Mouse (Mus musculus) lung, embryonic 14.5 days (tissue): ENCODE measurements at regions not wholly inside any gene's neighbourhood (a gene's known extent, or its start where the extent isn't known, plus 50 kb on each side); places are given as distances from the start of the nearest gene placed in this dataset.
"Not testable (repeated sequence)": the region's sequence is repeated elsewhere in the genome, so short reads cannot be mapped to it uniquely, and the experiment has no call there.

Source experiments
- ATAC-seq: fragments of 200-750 bp; cut with Nextera tagmentation; 2 replicates; pipeline ENCODE4 v1.8.0; 2017; ENCODE audit warnings: mild to moderate bottlenecking, moderate TSS enrichment, moderate library complexity; ENCODE audit not compliant: insufficient read depth
- DNase-seq: peaks from one replicate; pipeline ENCODE4 v3.0.0-alpha.2; 2015
- H3K27ac ChIP-seq: fragments of 300-500 bp; sonication (generic); 2 replicates; pipeline ENCODE4 v1.5.1; 2014; ENCODE audit warnings: low read depth, mild to moderate bottlenecking, moderate library complexity
- H3K27me3 ChIP-seq: fragments of 300-500 bp; sonication (generic); 2 replicates; pipeline ENCODE4 v1.6.1; 2014; ENCODE audit warnings: low read length, control low read depth; ENCODE audit not compliant: insufficient read depth
- H3K36me3 ChIP-seq: fragments of 300-500 bp; sonication (generic); 2 replicates; pipeline ENCODE4 v1.6.1; 2014; ENCODE audit warnings: control low read depth; ENCODE audit not compliant: insufficient read depth
- H3K4me1 ChIP-seq: fragments of 300-500 bp; sonication (generic); 2 replicates; pipeline ENCODE4 v1.6.1; 2014; ENCODE audit warnings: antibody characterized with exemption, control low read depth; ENCODE audit not compliant: insufficient read depth
- H3K4me2 ChIP-seq: fragments of 300-500 bp; sonication (generic); 2 replicates; pipeline ENCODE4 v1.6.1; 2014; ENCODE audit warnings: mild to moderate bottlenecking
- H3K4me3 ChIP-seq: fragments of 300-500 bp; sonication (generic); 2 replicates; pipeline ENCODE4 v1.5.1; 2014; ENCODE audit warnings: low read depth, low read length
- H3K9ac ChIP-seq: fragments of 300-500 bp; sonication (generic); 2 replicates; pipeline ENCODE4 v1.6.1; 2014
- H3K9me3 ChIP-seq: fragments of 300-500 bp; sonication (generic); 2 replicates; pipeline ENCODE4 v1.6.1; 2016; ENCODE audit warnings: low read depth, low read length, control low read depth
- CTCF ChIP-seq: IDR thresholded peaks from 2 replicates; pipeline ENCODE4 v1.5.1; 2016; ENCODE audit warnings: antibody characterized with exemption, low read depth
- WGBS: fragments of 180-500 bp; shearing (Covaris S2); extraction: QIAGEN DNeasy Blood & Tissue Kit; methylation state at CpG from one replicate; pipeline ENCODE4 v1.1.7; 2014; 5-methylcytosine and 5-hydroxymethylcytosine counted together

- Histone ChIP-seq H3K27me3 (no peaks in the 10 kb centered on the region), H3K4me2 (no peak overlapping the region), H3K36me3 (no peaks in the 10 kb centered on the region), H3K4me3 (no peak overlapping the region), H3K9ac (no peak overlapping the region), H3K9me3 (no peaks in the 10 kb centered on the region), H3K4me1 (no peaks in the 10 kb centered on the region), H3K27ac (no peak overlapping the region)
- ATAC-seq (no peak), DNase-seq (no peak)
- no peak for TF ChIP-seq CTCF
- 75% methylated on average over 2 of the region's 2 CpGs for WGBS
Measured at GRCm38 (mm10) chr9:81312047-81312446, 321.6 kb downstream of the Htr1b start.

DNA sequence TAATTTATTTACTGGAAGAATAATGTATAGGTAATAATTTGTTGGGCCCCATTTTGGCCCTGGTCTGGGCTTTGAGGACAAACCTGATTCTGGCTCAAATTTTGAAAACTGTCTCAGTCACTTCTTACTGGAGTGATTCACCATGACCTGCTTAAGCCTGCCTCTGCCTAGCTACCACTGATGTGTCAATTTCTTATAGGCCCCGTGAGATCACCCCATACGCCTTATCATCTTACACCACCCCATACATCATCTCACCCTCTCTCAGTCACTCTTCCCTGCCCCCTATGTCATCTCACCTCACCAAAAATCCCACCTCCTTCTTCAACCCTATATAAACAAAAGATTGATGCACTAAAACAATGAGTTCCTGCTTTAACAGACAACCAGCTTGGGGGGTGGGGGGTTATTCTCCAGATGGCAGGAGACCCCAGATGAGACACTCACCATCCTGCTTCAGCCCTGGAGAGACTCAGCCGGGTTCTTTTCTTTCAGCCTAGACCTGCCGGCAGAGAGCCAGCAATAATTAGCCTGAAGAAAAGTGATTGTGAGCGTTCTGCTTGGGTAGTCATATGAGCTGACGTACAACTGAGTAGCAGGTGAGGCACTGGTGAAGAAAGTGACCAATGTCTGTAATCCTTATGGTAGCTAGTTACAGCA lies 325.0 kb downstream of the Htr1b start:
- Histone ChIP-seq H3K36me3 (no peaks in the 10 kb centered on the region), H3K27ac (no peak overlapping the region), H3K27me3 (no peaks in the 10 kb centered on the region), H3K9ac (no peak overlapping the region), H3K4me3 (no peak overlapping the region), H3K4me1 (no peaks in the 10 kb centered on the region), H3K4me2 (no peak overlapping the region), H3K9me3 (no peaks in the 10 kb centered on the region)
- no peak for TF ChIP-seq CTCF
- 66% methylated on average over 6 of the region's 6 CpGs for WGBS
- DNase-seq (no peak), ATAC-seq (no peak)

- no peak overlapping the region for H3K4me3 ChIP-seq
- TF ChIP-seq CTCF = no peak
- H3K9me3 ChIP-seq = no peaks in the 10 kb centered on the region
- peak; percentile 70; the same call in 1 of the 2 replicates for ATAC-seq
- no peak overlapping the region for H3K9ac ChIP-seq
- H3K4me1 ChIP-seq = no peaks in the 10 kb centered on the region
- WGBS = 58% methylated on average over 2 of the region's 2 CpGs
- DNase-seq = peak; percentile 66
- H3K27ac ChIP-seq = no peak overlapping the region
- H3K4me2 ChIP-seq = no peak overlapping the region
- H3K27me3 ChIP-seq = no peaks in the 10 kb centered on the region
- no peaks in the 10 kb centered on the region for H3K36me3 ChIP-seq
Measured at GRCm38 (mm10) chr9:81305437-81306046, 328.1 kb downstream of the Htr1b start.

DNA sequence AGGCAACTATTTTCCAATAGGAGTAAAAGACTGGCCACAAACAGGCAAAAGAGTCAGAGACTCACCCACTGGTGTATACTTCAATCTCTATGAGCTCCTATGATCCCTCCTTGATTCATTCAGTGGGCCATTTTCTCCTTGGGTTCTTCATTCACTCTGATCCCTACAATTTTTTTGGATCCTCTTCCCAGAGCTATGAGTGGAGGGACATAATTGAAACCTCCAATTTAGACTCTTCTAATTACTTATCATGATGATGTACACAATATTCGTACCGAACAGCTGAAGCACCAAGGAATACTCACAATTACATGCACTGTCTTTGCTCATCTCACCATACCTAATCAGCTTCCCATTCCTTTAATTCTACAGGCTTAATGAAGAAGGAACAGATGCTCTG lies 357.9 kb downstream of the Htr1b start:
- no peak overlapping the region for H3K27ac ChIP-seq

DNA sequence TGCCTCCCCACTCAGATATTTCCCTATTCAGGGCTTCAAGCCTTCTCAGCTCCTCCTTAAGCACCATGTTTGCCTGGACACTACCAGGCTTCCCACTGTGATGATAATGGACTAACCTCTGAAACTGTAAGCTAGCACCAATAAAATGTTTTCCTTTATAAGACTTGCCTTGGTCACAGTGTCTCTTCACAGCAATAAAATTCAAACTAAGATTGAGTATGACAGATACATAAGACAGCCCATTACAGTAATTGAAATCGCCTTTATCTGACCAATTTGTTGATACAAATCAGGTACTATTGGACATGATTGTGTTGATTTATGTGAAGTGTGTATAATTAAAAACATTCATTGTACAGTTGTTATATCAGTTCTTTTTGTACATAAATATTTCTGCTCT lies 358.3 kb downstream of the Htr1b start:
- H3K36me3 ChIP-seq = no peaks in the 10 kb centered on the region

More for the DNA sequence above, 357.9 kb downstream of the Htr1b start:
- Histone ChIP-seq H3K36me3 (no peaks in the 10 kb centered on the region), H3K9me3 (no peaks in the 10 kb centered on the region), H3K4me1 (no peaks in the 10 kb centered on the region), H3K27me3 (no peaks in the 10 kb centered on the region), H3K9ac (no peak overlapping the region), H3K4me2 (no peak overlapping the region), H3K4me3 (no peak overlapping the region)
- 81% methylated on average over 2 of the region's 2 CpGs for WGBS
- ATAC-seq (no peak), DNase-seq (no peak)
- no peak for TF ChIP-seq CTCF

DNA sequence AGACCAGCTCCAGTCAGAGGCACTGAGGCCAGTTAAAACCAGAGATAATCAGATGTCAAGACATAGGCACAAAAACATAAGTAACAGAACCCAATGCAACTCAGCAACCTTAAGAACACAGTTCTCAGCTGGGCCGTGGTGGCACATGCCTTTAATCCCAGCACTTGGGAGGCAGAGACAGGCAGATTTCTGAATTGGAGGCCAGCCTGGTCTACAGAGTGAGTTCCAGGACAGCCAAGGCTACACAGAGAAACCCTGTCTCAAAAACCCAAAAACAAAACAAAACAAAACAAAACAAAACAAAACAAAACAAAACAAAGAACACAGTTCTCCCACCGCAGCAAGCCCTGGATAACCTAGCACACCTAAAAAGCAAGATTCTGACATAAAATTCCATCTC lies 408.7 kb downstream of the Htr1b start:
- not testable (repeated sequence) for H3K4me3 ChIP-seq, DNase-seq, ATAC-seq, H3K4me1 ChIP-seq, H3K9me3 ChIP-seq, H3K9ac ChIP-seq, H3K36me3 ChIP-seq, H3K4me2 ChIP-seq, H3K27me3 ChIP-seq, H3K27ac ChIP-seq
- 94% methylated on average over 2 of the region's 2 CpGs for WGBS

More for the DNA sequence above, 358.3 kb downstream of the Htr1b start:
- H3K4me1 ChIP-seq = no peaks in the 10 kb centered on the region
- H3K9ac ChIP-seq = no peak overlapping the region
- 63% methylated on average over 1 of the region's 1 CpGs for WGBS
- TF ChIP-seq CTCF = no peak
- DNase-seq (no peak), ATAC-seq (no peak)
- no peaks in the 10 kb centered on the region for H3K27me3 ChIP-seq
- H3K4me2 ChIP-seq = no peak overlapping the region
- H3K9me3 ChIP-seq = no peaks in the 10 kb centered on the region
- H3K27ac ChIP-seq = no peak overlapping the region
- H3K4me3 ChIP-seq = no peak overlapping the region

DNA sequence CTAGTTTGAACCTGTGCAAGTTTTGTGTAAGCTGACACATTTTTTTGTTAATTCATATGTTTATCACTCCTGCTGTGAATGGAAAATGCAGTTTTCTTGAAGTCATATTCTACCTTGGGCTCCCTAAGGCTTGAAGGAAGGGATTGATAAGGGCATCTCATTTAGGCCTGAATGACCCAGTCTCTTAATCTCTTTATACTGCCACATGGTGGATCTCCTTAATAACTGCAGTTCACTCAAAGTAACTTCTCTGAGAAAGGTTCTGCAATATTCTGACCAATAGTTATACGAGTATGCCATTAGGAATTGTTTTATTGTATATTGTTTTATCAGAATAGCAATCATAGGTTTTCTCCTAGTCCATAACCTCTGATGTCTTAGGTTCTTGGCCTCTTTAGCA lies 415.7 kb downstream of the Htr1b start:
- Histone ChIP-seq H3K4me1 (no peaks in the 10 kb centered on the region), H3K9ac (no peak overlapping the region), H3K4me3 (no peak overlapping the region), H3K9me3 (no peaks in the 10 kb centered on the region), H3K4me2 (no peak overlapping the region), H3K27ac (no peak overlapping the region), H3K36me3 (no peaks in the 10 kb centered on the region), H3K27me3 (no peaks in the 10 kb centered on the region)
- DNase-seq (no peak), ATAC-seq (no peak)
- TF ChIP-seq CTCF = 0 out of 2 replicates have a peak, but pooled peaks have one; percentile 2
- WGBS = 67% methylated on average over 1 of the region's 1 CpGs
